In the genomic region with DNA sequence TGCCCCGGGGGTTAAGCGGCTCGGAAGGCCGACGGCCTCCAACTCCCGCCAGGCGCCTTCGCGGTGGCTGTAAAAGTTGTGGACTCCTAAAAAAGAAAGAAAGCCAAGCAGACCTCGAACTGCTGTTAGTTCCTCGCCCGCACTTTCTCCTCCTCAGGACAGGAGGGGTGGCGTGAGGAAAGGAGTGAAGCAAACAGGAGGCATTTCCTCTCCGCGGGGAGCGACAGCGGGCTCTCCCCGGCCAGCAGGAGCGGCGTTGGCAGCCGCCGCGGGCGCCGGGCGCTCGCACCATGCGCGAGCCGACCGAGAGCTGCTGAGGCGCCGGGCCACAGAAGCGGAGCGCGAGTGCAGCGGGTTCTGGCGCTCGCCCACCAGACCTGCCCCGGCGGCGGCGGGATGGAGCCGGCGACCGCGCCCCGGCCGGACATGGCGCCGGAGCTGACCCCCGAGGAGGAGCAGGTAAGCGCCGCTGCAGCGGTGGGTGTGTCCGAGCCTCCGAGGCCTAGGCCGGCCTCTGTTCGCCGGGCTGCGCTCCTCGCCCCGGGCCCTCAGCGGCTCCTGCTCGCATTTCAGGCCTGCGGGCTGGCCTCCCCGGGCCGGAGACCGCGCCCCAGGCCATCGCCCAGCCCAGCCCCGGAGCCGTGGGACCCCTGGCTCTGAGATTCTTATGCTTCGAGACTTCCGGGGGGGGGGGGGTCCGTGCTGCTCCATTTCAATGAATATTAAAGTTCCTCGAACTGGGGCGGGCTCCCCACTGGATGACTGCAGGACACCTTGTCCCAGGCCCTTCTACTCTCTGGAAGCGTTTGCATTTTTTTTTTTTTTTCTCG, we compare ENCODE assay signal across 8 mouse cellular contexts. TPM values are rescaled to one million over a fixed set of nuclear protein-coding genes. Genes with fewer than 3 reads are reported as not detected.
DNase-seq lines count a peak whose midpoint lies in the region; ATAC-seq and TF ChIP-seq lines count a peak whose summit lies in the region.

No protein-coding gene starts in this region.

- no peaks in the 10 kb centered on the region for H3K27me3 ChIP-seq in embryonic facial prominence, embryonic 13.5 days
- H3K27me3 ChIP-seq in liver, embryonic 14.5 days (ENCODE audit: control insufficient read depth, insufficient read depth, low read length): peaks cover 7% of the 10 kb centered on the region
- H3K27me3 ChIP-seq in neural tube, embryonic 11.5 days (ENCODE audit: control insufficient read depth, insufficient read depth, low read length): no peaks in the 10 kb centered on the region

- peak; percentile 56; the same call in 1 of the 2 replicates for ATAC-seq in embryonic facial prominence, embryonic 13.5 days (ENCODE audit: insufficient number of reproducible peaks, insufficient read depth, low FRiP score, low TSS enrichment, low read depth)
- peak; percentile 74 for ATAC-seq in liver, embryonic 14.5 days (ENCODE audit: insufficient read depth)
- peak; percentile 72 for ATAC-seq in neural tube, embryonic 11.5 days (ENCODE audit: insufficient read depth, low FRiP score, low TSS enrichment)

- no peaks in the 10 kb centered on the region for H3K9me3 ChIP-seq in embryonic facial prominence, embryonic 13.5 days
- H3K9me3 ChIP-seq in liver, embryonic 14.5 days (ENCODE audit: control insufficient read depth, low read length): no peaks in the 10 kb centered on the region
- no peaks in the 10 kb centered on the region for H3K9me3 ChIP-seq in neural tube, embryonic 11.5 days (ENCODE audit: control insufficient read depth, low read length)

- DNase-seq in CD4-positive helper T cell, adult 2 months (ENCODE audit: low read depth, low spot score): peak; percentile 66
- DNase-seq in adrenal gland, postnatal 4 days (ENCODE audit: low spot score in 2 of 2): peak; percentile 34 to 40
- peak; percentile 51 to 53 for DNase-seq in heart, adult 9 months (ENCODE audit: low spot score in 2 of 2)
- peak; percentile 59 for DNase-seq in kidney, adult 9 months
- DNase-seq in liver, embryonic 14.5 days (ENCODE audit: low read depth in 3 of 3, low spot score in 3 of 3): peak in 2 of 3 experiments; percentile 24 to 26
- DNase-seq in neural tube, embryonic 11.5 days (ENCODE audit: low spot score): peak; percentile 78
- DNase-seq in testis, postnatal 14 days (ENCODE audit: low spot score): peak; percentile 82

- H3K4me2 ChIP-seq in embryonic facial prominence, embryonic 13.5 days: peak overlapping the region; percentile 77
- peak overlapping the region; percentile 84 for H3K4me2 ChIP-seq in liver, embryonic 14.5 days (ENCODE audit: low read depth)
- peak overlapping the region; percentile 71 for H3K4me2 ChIP-seq in neural tube, embryonic 11.5 days (ENCODE audit: low read depth)

- TF ChIP-seq EP300 in liver, embryonic 14.5 days (IDR thresholded peaks at IDR 0.05; ENCODE audit: low read depth): no peak

- H3K4me3 ChIP-seq in embryonic facial prominence, embryonic 13.5 days: peak overlapping the region; percentile 94
- H3K4me3 ChIP-seq in liver, embryonic 14.5 days (ENCODE audit: insufficient read depth in 1 of 2, low read depth in 2 of 2, low read length in 2 of 2): peak overlapping the region; percentile 78 to 79
- H3K4me3 ChIP-seq in neural tube, embryonic 11.5 days (ENCODE audit: low read depth, low read length): peak overlapping the region; percentile 83

- peak overlapping the region; percentile 95 for H3K9ac ChIP-seq in embryonic facial prominence, embryonic 13.5 days
- H3K9ac ChIP-seq in liver, embryonic 14.5 days (replicated peaks): peak overlapping the region; percentile 77
- peak overlapping the region; percentile 93 for H3K9ac ChIP-seq in neural tube, embryonic 11.5 days (ENCODE audit: low read length)

- H3K4me1 ChIP-seq in embryonic facial prominence, embryonic 13.5 days: peaks cover 6% of the 10 kb centered on the region; the same call in 1 of the 2 replicates
- H3K4me1 ChIP-seq in liver, embryonic 14.5 days (replicated peaks; ENCODE audit: control insufficient read depth in 2 of 2, insufficient read depth in 2 of 2, low read length in 1 of 2): peaks cover 0 to 5% of the 10 kb centered on the region in 2 experiments; a peak in 2 of 4 replicates
- no peaks in the 10 kb centered on the region; the same call in 1 of the 2 replicates for H3K4me1 ChIP-seq in neural tube, embryonic 11.5 days (ENCODE audit: control insufficient read depth, insufficient read depth, low read length)

- H3K36me3 ChIP-seq in embryonic facial prominence, embryonic 13.5 days: no peaks in the 10 kb centered on the region
- no peaks in the 10 kb centered on the region for H3K36me3 ChIP-seq in liver, embryonic 14.5 days (replicated peaks; ENCODE audit: control insufficient read depth, insufficient read depth, low read depth)
- no peaks in the 10 kb centered on the region for H3K36me3 ChIP-seq in neural tube, embryonic 11.5 days (ENCODE audit: control insufficient read depth, insufficient read depth, low read length)

- peak overlapping the region; percentile 98 for H3K27ac ChIP-seq in embryonic facial prominence, embryonic 13.5 days
- no peak overlapping the region; the same call in 1 of the 2 replicates for H3K27ac ChIP-seq in liver, embryonic 14.5 days
- peak overlapping the region; percentile 93 for H3K27ac ChIP-seq in neural tube, embryonic 11.5 days (ENCODE audit: low read depth, low read length)

- no peak for TF ChIP-seq CTCF in liver, embryonic 14.5 days (IDR thresholded peaks at IDR 0.05; ENCODE audit: low read depth)

- WGBS in embryonic facial prominence, embryonic 13.5 days: under 1% methylated on average over 79 of the region's 80 CpGs
- WGBS in liver, embryonic 14.5 days (ENCODE audit: insufficient replicate concordance): under 1% methylated on average over 76 of the region's 80 CpGs
- WGBS in neural tube, embryonic 11.5 days: under 1% methylated on average over 62 of the region's 80 CpGs

RNA-seq across cellular contexts. Expression of gene Ptpn9, which starts 0.7 kb away (rescaled TPM):
- 10 to 100 TPM; 60.1 to 62.0 TPM for total RNA-seq in adrenal gland, postnatal 4 days (2021)
- polyA plus RNA-seq in embryonic facial prominence, embryonic 13.5 days (2015; fragmentation: Nextera tagmentation; extraction: Ambion mirVana): 28.6 and 30.7 TPM in 2 replicates
- 3.1 and 3.4 TPM in 2 replicates for polyA plus RNA-seq in liver, embryonic 14.5 days (2012; rRNA removed)
- 2.7 and 4.0 TPM in 2 replicates for polyA plus RNA-seq in liver, embryonic 14.5 days (2014; fragmentation: Nextera tagmentation; extraction: Ambion mirVana)
- 35.5 and 36.5 TPM in 2 replicates for polyA plus RNA-seq in neural tube, embryonic 11.5 days (2014; fragmentation: Nextera tagmentation; extraction: Ambion mirVana)

RNA-seq across cellular contexts. Expression of gene Snupn, which starts 44.7 kb away (rescaled TPM):
- 10 to 100 TPM; 13.3 to 14.2 TPM for total RNA-seq in adrenal gland, postnatal 4 days (2021)
- 26.9 and 31.8 TPM in 2 replicates for polyA plus RNA-seq in embryonic facial prominence, embryonic 13.5 days (2015; fragmentation: Nextera tagmentation; extraction: Ambion mirVana)
- polyA plus RNA-seq in liver, embryonic 14.5 days (2012; rRNA removed): 3.6 and 4.6 TPM in 2 replicates
- polyA plus RNA-seq in liver, embryonic 14.5 days (2014; fragmentation: Nextera tagmentation; extraction: Ambion mirVana): 8.7 and 8.8 TPM in 2 replicates
- polyA plus RNA-seq in neural tube, embryonic 11.5 days (2014; fragmentation: Nextera tagmentation; extraction: Ambion mirVana): 28.9 and 31.1 TPM in 2 replicates

RNA-seq across cellular contexts. Expression of gene Imp3, which starts 58.1 kb away (rescaled TPM):
- total RNA-seq in adrenal gland, postnatal 4 days (2021): 10 to 100 TPM; 87.2 to 87.5 TPM
- 88.1 and 93.9 TPM in 2 replicates for polyA plus RNA-seq in embryonic facial prominence, embryonic 13.5 days (2015; fragmentation: Nextera tagmentation; extraction: Ambion mirVana)
- polyA plus RNA-seq in liver, embryonic 14.5 days (2012; rRNA removed): 69.2 and 93.9 TPM in 2 replicates
- 49.0 and 49.8 TPM in 2 replicates for polyA plus RNA-seq in liver, embryonic 14.5 days (2014; fragmentation: Nextera tagmentation; extraction: Ambion mirVana)
- polyA plus RNA-seq in neural tube, embryonic 11.5 days (2014; fragmentation: Nextera tagmentation; extraction: Ambion mirVana): 60.2 and 67.4 TPM in 2 replicates

Comparison
In these comparisons a context has a peak if more than half of its experiments do, and no peak if none do; other contexts are left out.
1. DNase-seq: peak in every context shown above with its lines; median percentile 82 in testis, postnatal 14 days; 78 in neural tube, embryonic 11.5 days; 66 in CD4-positive helper T cell, adult 2 months; 59 in kidney, adult 9 months; 52 in heart, adult 9 months; 37 in adrenal gland, postnatal 4 days; 25 in liver, embryonic 14.5 days.